Mouse (Mus musculus) MEL (cell line): ENCODE measurements around the gene Esyt2.
A peak's percentile ranks its signal among the peaks of the same experiment; 100 is the strongest.

Experiments used
- CHD1 ChIP-seq: IDR thresholded peaks from 2 replicates; pipeline ENCODE4 v1.6.1; 2012; ENCODE audit warnings: low read depth, mild to moderate bottlenecking, inconsistent platforms, low read length, improper control_type of control experiment
- CTCF ChIP-seq, 3 experiments: IDR thresholded peaks in 2 of 3; conservative IDR thresholded peaks in 1 of 3; 2 replicates each; pipeline ENCODE4 v1.5.1; 2011 to 2012; ENCODE audit warnings: low read length in 3 of 3, low read depth in 2 of 3, mild to moderate bottlenecking in 2 of 3, improper control_type of control experiment in 1 of 3, inconsistent platforms in 1 of 3, mixed read lengths in 1 of 3, moderate library complexity in 1 of 3; ENCODE audit not compliant: control insufficient read depth in 1 of 3, insufficient read depth in 1 of 3, poor library complexity in 1 of 3, severe bottlenecking in 1 of 3
- E2F4 ChIP-seq: IDR thresholded peaks from 2 replicates; pipeline ENCODE4 v1.6.1; 2011; ENCODE audit warnings: low read depth, low read length, improper control_type of control experiment, borderline replicate concordance
- EP300 ChIP-seq, 2 experiments: IDR thresholded peaks; 2 replicates each; pipeline ENCODE4 v1.6.1; 2011; ENCODE audit warnings: improper control_type of control experiment in 2 of 2, low read length in 2 of 2, low read depth in 1 of 2, mild to moderate bottlenecking in 1 of 2
- HCFC1 ChIP-seq: IDR thresholded peaks from 2 replicates; pipeline ENCODE4 v1.6.1; 2012; ENCODE audit warnings: low read depth, mild to moderate bottlenecking, inconsistent platforms, low read length, improper control_type of control experiment, moderate library complexity
- KAT2A ChIP-seq: conservative IDR thresholded peaks from 2 replicates; pipeline ENCODE4 v1.6.1; 2012; ENCODE audit warnings: low read depth, low read length, improper control_type of control experiment, inconsistent platforms
- POLR2A ChIP-seq, 2 experiments: IDR thresholded peaks; 2 replicates each; pipeline ENCODE4 v1.6.1; 2011 to 2012; ENCODE audit warnings: low read length in 2 of 2, mild to moderate bottlenecking in 2 of 2, control low read depth in 1 of 2, improper control_type of control experiment in 1 of 2, low read depth in 1 of 2, moderate library complexity in 1 of 2; ENCODE audit not compliant: control insufficient read depth in 1 of 2, insufficient read depth in 1 of 2, poor library complexity in 1 of 2
- POLR2AphosphoS2 ChIP-seq: IDR thresholded peaks from 2 replicates; pipeline ENCODE4 v1.6.1; 2011; ENCODE audit warnings: low read length, improper control_type of control experiment
- SIN3A ChIP-seq: IDR thresholded peaks from 2 replicates; pipeline ENCODE4 v1.6.1; 2012; ENCODE audit warnings: low read length, improper control_type of control experiment, inconsistent platforms
- TAL1 ChIP-seq: IDR thresholded peaks from 2 replicates; pipeline ENCODE4 v1.6.1; 2012; ENCODE audit warnings: mild to moderate bottlenecking, inconsistent platforms, low read length, moderate library complexity, mixed read lengths
- TBP ChIP-seq: IDR thresholded peaks from 2 replicates; pipeline ENCODE4 v1.8.0; 2011; ENCODE audit warnings: low read depth, low read length, improper control_type of control experiment
- TCF12 ChIP-seq: IDR thresholded peaks from 2 replicates; pipeline ENCODE4 v1.6.1; 2014; ENCODE audit warnings: low read depth, mild to moderate bottlenecking, inconsistent platforms, low read length, improper control_type of control experiment, moderate library complexity

DNA sequence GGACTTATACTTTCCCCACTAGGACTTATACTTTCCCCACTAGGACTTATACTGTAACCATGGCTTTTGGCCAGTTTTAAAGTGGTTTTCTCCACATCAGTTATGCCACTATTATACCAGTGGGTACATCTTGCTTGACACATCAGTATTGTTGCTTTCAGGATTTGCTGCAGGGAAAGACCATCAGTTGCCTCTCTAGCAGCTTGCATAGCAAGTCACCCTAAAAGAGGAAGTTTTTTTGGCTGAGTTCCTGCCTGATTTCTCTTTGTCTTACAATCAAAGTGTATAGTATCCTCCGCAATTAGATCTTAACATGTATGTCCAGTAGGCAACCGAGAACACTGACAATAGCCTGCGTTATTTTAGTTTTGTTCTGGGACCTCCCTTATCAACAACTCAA is 155.1 kb downstream of the Esyt2 start:
- TF ChIP-seq TBP (no peak), TAL1 (no peak), SIN3A (no peak), CHD1 (no peak), POLR2AphosphoS2 (no peak), CTCF (IDR thresholded peaks at IDR 0.05 in 2 of 3, conservative IDR thresholded peaks at IDR 0.05 in 1 of 3; ENCODE audit: control insufficient read depth in 1 of 3, insufficient read depth in 1 of 3, low read depth in 2 of 3, low read length in 3 of 3, poor library complexity in 1 of 3, severe bottlenecking in 1 of 3) (no peak), HCFC1 (no peak), POLR2A (IDR thresholded peaks at IDR 0.05; ENCODE audit: control insufficient read depth in 1 of 2, insufficient read depth in 1 of 2, low read depth in 1 of 2, low read length in 2 of 2, poor library complexity in 1 of 2) (no peak), E2F4 (no peak), EP300 (IDR thresholded peaks at IDR 0.05; ENCODE audit: low read depth in 1 of 2, low read length in 2 of 2) (0 out of 4 replicates have a peak, but pooled peaks of 1 of the 2 experiments have one; percentile 34), TCF12 (no peak), KAT2A (no peak)
